Mouse (Mus musculus): ENCODE results near the gene Sema5a. TPM values are rescaled to one million over a fixed set of nuclear protein-coding genes. Genes with fewer than 3 reads are reported as not detected.

The Sema5a gene
- polyA plus RNA-seq, 1 experiment from 2014 or later = 21.0 TPM

DNA sequence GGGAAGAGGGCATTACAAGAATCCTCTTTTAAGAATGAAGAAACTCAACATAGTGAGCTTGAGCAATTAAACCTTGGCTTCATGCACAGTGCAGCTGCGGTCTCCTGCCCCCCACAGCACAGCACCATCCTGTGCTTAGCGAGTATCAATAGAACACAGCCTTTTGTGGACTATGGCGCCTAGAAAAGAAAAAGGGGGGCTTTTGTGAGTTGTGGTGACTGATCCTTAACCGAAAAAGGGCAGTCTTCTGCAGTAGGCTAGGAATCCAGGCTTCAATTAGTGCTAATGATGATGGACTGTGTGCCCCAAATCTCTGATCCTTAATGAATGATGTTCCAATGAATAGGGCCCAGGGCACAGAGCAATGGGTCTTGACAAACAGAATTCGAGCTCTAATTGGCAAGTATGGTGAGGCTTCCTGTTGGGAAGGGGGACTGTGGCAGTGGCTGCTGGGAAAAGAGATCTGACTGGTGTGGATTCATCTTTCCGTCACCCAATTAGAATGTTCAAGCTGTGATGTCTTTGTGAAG is 324.3 kb downstream of the Sema5a start:
- H3K27ac ChIP-seq = no peak overlapping the region
- no peak overlapping the region for H3K9ac ChIP-seq (ENCODE audit: low read depth, low read length)
- H3K36me3 ChIP-seq (ENCODE audit: insufficient read depth, low read length) = 0 out of 2 replicates have a peak, but pooled peaks cover 5% of the 10 kb centered on the region
- DNase-seq (ENCODE audit: low spot score) = no peak
- H3K4me3 ChIP-seq (replicated peaks; ENCODE audit: low read depth, low read length) = no peak overlapping the region
- H3K4me2 ChIP-seq (ENCODE audit: low read length) = no peak overlapping the region
- no peaks in the 10 kb centered on the region for H3K9me3 ChIP-seq (replicated peaks; ENCODE audit: low read length)
- WGBS = 76% methylated on average over 6 of the region's 6 CpGs
- no peaks in the 10 kb centered on the region for H3K27me3 ChIP-seq (ENCODE audit: insufficient read depth, low read length)
- no peak for TF ChIP-seq CTCF (IDR thresholded peaks at IDR 0.05; ENCODE audit: low read depth)
- no peaks in the 10 kb centered on the region for H3K4me1 ChIP-seq (replicated peaks; ENCODE audit: insufficient read depth, low read length)
- no peak for ATAC-seq (replicated peaks; ENCODE audit: low FRiP score, low read depth)

DNA sequence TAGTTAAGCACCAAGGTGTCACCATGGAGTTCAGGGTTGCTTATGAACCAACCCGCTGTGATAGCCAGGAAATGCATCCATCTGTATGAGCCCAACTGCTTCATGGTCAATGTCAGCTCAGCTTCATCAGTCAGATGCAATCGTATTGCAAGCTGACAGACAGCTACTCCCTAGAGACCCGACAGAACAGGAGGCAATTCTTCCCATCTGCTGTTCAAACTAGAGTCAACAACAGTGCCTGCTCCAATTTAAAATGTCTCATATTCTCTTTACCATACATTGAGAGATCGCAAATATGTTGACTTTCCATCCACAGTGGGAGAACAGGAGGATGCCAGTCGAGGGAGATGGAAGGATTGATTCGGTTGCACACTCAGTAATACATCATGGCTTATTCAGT is 329.7 kb downstream of the Sema5a start:
- H3K27ac ChIP-seq = no peak overlapping the region
- DNase-seq (ENCODE audit: low spot score) = no peak
- H3K27me3 ChIP-seq (ENCODE audit: insufficient read depth, low read length) = no peaks in the 10 kb centered on the region
- TF ChIP-seq CTCF (IDR thresholded peaks at IDR 0.05; ENCODE audit: low read depth) = no peak
- WGBS = 84% methylated on average over 6 of the region's 6 CpGs
- no peak for ATAC-seq (replicated peaks; ENCODE audit: low FRiP score, low read depth)
- no peak overlapping the region for H3K4me2 ChIP-seq (ENCODE audit: low read length)
- H3K4me3 ChIP-seq (replicated peaks; ENCODE audit: low read depth, low read length) = no peak overlapping the region
- H3K4me1 ChIP-seq (replicated peaks; ENCODE audit: insufficient read depth, low read length) = no peaks in the 10 kb centered on the region
- H3K36me3 ChIP-seq (ENCODE audit: insufficient read depth, low read length) = 0 out of 2 replicates have a peak, but pooled peaks cover 5% of the 10 kb centered on the region
- H3K9ac ChIP-seq (ENCODE audit: low read depth, low read length) = no peak overlapping the region
- no peaks in the 10 kb centered on the region for H3K9me3 ChIP-seq (replicated peaks; ENCODE audit: low read length)

DNA sequence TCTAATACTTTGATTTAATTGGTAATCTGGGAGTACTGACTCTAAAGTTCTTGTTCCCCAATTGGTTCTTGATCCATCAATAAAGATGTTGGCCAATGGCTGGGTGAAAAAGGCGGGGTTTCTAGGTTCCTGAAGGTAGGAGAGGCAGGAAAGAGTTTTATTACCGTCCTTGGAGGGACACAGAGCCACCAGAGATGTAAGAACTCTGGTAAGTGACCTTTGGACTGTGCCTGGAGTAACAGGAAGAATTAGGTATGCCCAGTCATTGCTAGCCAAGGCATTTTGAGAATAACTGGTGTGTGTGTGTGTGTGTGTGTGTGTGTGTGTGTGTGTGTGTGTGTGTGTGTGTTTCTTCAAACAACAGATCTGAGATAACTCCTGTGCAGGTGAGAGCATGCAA is 330.6 kb downstream of the Sema5a start:
- DNase-seq (ENCODE audit: low spot score) (no peak), ATAC-seq (replicated peaks; ENCODE audit: low FRiP score, low read depth) (no peak)
- Histone ChIP-seq H3K4me2 (ENCODE audit: low read length) (no peak overlapping the region), H3K27me3 (ENCODE audit: insufficient read depth, low read length) (no peaks in the 10 kb centered on the region), H3K4me1 (replicated peaks; ENCODE audit: insufficient read depth, low read length) (no peaks in the 10 kb centered on the region), H3K9ac (ENCODE audit: low read depth, low read length) (no peak overlapping the region), H3K36me3 (ENCODE audit: insufficient read depth, low read length) (no peaks in the 10 kb centered on the region), H3K9me3 (replicated peaks; ENCODE audit: low read length) (no peaks in the 10 kb centered on the region), H3K27ac (no peak overlapping the region), H3K4me3 (replicated peaks; ENCODE audit: low read depth, low read length) (no peak overlapping the region)
- WGBS = 75% methylated on average over 2 of the region's 2 CpGs
- no peak for TF ChIP-seq CTCF (IDR thresholded peaks at IDR 0.05; ENCODE audit: low read depth)

DNA sequence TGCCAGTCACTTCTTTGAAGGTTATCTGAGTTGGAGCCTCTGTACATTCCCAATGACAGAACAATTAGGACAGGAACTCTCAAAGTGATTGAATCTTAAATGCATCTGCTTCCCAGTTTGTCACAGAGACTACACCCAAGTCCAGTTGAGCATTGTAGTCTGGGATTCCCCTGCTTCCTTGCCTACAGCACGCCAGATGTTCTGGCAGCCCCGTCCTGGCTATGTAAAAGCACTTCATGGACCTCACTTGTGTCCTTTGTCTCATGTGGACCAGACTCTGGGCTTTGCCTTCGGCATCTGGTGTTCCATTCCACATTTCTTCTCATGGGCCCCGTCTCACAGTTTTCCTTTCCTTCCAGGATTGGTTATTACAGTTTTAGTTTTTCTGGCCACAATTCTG is 334.7 kb downstream of the Sema5a start:
- no peaks in the 10 kb centered on the region for H3K27me3 ChIP-seq (ENCODE audit: insufficient read depth, low read length)
- no peaks in the 10 kb centered on the region for H3K4me1 ChIP-seq (replicated peaks; ENCODE audit: insufficient read depth, low read length)
- H3K4me2 ChIP-seq (ENCODE audit: low read length) = no peak overlapping the region
- TF ChIP-seq CTCF (IDR thresholded peaks at IDR 0.05; ENCODE audit: low read depth) = no peak
- H3K36me3 ChIP-seq (ENCODE audit: insufficient read depth, low read length) = no peaks in the 10 kb centered on the region
- DNase-seq (ENCODE audit: low spot score) (no peak), ATAC-seq (replicated peaks; ENCODE audit: low FRiP score, low read depth) (no peak)
- no peak overlapping the region for H3K27ac ChIP-seq
- no peak overlapping the region for H3K9ac ChIP-seq (ENCODE audit: low read depth, low read length)
- H3K4me3 ChIP-seq (replicated peaks; ENCODE audit: low read depth, low read length) = no peak overlapping the region
- WGBS = 86% methylated on average over 4 of the region's 4 CpGs
- H3K9me3 ChIP-seq (replicated peaks; ENCODE audit: low read length) = no peaks in the 10 kb centered on the region

DNA sequence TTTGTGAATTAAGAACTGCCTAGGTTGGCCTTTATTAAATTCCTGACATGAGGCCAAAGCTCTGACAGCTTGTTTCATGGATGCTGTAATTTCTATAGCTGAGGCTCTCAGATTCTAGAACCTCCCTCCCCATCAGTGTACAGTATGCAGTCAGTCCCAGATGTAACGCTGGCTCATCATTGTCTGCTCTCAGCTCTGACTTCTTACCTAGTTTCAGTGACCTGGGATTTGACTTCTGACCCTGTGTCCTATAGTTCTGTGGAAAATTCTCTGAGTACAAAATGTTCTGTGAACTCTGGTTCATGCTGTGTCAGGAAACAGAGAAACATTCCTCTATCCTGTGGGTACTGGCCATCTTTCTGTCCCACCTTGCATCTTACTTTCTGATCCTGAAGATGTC is 346.0 kb downstream of the Sema5a start:
- Histone ChIP-seq H3K4me3 (replicated peaks; ENCODE audit: low read depth, low read length) (no peak overlapping the region), H3K9me3 (replicated peaks; ENCODE audit: low read length) (no peaks in the 10 kb centered on the region), H3K27ac (no peak overlapping the region), H3K9ac (ENCODE audit: low read depth, low read length) (no peak overlapping the region), H3K36me3 (ENCODE audit: insufficient read depth, low read length) (0 out of 2 replicates have a peak, but pooled peaks cover 3% of the 10 kb centered on the region), H3K27me3 (ENCODE audit: insufficient read depth, low read length) (no peaks in the 10 kb centered on the region), H3K4me2 (ENCODE audit: low read length) (no peak overlapping the region), H3K4me1 (replicated peaks; ENCODE audit: insufficient read depth, low read length) (no peaks in the 10 kb centered on the region)
- 73% methylated on average over 1 of the region's 1 CpGs for WGBS
- DNase-seq (ENCODE audit: low spot score) (no peak), ATAC-seq (replicated peaks; ENCODE audit: low FRiP score, low read depth) (no peak)
- TF ChIP-seq CTCF (IDR thresholded peaks at IDR 0.05; ENCODE audit: low read depth) = no peak

DNA sequence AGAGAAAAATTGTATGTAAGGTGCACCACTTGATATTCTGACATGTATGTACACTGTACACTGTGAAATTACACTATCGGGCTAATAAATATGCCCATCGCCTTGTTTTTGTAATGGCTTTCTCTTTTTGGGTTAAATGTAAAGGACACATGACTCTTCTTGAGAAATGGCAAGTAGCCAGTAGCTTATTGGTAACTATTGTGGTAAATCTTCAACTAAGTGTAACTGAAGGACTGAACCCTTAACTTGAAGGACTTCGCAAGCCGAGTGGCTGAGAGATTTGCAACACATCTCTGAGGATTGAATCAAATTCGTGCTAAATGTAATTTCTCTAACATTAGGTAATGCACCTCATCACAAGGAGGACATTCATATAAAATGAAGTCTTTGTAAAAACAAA is 349.1 kb downstream of the Sema5a start:
- Histone ChIP-seq H3K27ac (no peak overlapping the region), H3K4me2 (ENCODE audit: low read length) (no peak overlapping the region), H3K4me1 (replicated peaks; ENCODE audit: insufficient read depth, low read length) (no peaks in the 10 kb centered on the region), H3K36me3 (ENCODE audit: insufficient read depth, low read length) (0 out of 2 replicates have a peak, but pooled peaks cover 3% of the 10 kb centered on the region), H3K9me3 (replicated peaks; ENCODE audit: low read length) (no peaks in the 10 kb centered on the region), H3K27me3 (ENCODE audit: insufficient read depth, low read length) (no peaks in the 10 kb centered on the region), H3K9ac (ENCODE audit: low read depth, low read length) (no peak overlapping the region), H3K4me3 (replicated peaks; ENCODE audit: low read depth, low read length) (no peak overlapping the region)
- no peak for TF ChIP-seq CTCF (IDR thresholded peaks at IDR 0.05; ENCODE audit: low read depth)
- ATAC-seq (replicated peaks; ENCODE audit: low FRiP score, low read depth) = no peak
- DNase-seq (ENCODE audit: low spot score) = no peak
- 87% methylated on average over 5 of the region's 5 CpGs for WGBS

DNA sequence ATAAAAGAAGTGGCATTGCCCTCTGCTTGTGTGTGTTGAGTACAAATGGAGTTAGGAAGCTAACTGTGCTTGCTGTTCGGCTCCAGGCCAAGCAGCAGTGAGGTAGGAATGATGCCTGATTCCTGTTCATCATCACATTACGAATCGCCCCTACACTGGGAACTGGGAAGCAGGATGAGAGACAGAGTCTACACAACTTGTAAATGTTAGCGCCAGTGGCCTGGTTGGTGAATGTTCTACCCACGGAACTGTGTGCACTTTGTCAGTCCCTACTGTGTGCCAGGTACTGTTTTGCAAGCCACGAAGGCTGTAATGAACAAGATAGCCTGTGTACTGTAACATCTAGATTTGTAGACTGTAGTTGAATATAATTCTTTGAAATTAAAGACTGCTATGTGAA is 352.0 kb downstream of the Sema5a start:
- Histone ChIP-seq H3K9me3 (replicated peaks; ENCODE audit: low read length) (no peaks in the 10 kb centered on the region), H3K4me3 (replicated peaks; ENCODE audit: low read depth, low read length) (no peak overlapping the region), H3K9ac (ENCODE audit: low read depth, low read length) (no peak overlapping the region), H3K4me1 (replicated peaks; ENCODE audit: insufficient read depth, low read length) (no peaks in the 10 kb centered on the region), H3K36me3 (ENCODE audit: insufficient read depth, low read length) (0 out of 2 replicates have a peak, but pooled peaks cover 3% of the 10 kb centered on the region), H3K27ac (no peak overlapping the region), H3K4me2 (ENCODE audit: low read length) (no peak overlapping the region), H3K27me3 (ENCODE audit: insufficient read depth, low read length) (no peaks in the 10 kb centered on the region)
- ATAC-seq (replicated peaks; ENCODE audit: low FRiP score, low read depth) (no peak), DNase-seq (ENCODE audit: low spot score) (no peak)
- 81% methylated on average over 6 of the region's 6 CpGs for WGBS
- no peak for TF ChIP-seq CTCF (IDR thresholded peaks at IDR 0.05; ENCODE audit: low read depth)
